Mouse (Mus musculus) neural tube, embryonic 14.5 days (tissue): Measurements from ENCODE around the gene Sergef. TPM values are rescaled to one million over a fixed set of nuclear protein-coding genes. Genes with fewer than 3 reads are reported as not detected.
"Not testable (repeated sequence)": the region's sequence is repeated elsewhere in the genome, so short reads cannot be mapped to it uniquely, and the experiment has no call there.

Source experiments
- ATAC-seq: fragments of 200-750 bp; cut with Nextera tagmentation; 2 replicates; pipeline ENCODE4 v1.8.0; 2017; ENCODE audit warnings: low read depth, mild to moderate bottlenecking, moderate TSS enrichment, moderate library complexity
- H3K27ac ChIP-seq: fragments of 300-500 bp; sonication (generic); 2 replicates; pipeline ENCODE4 v1.5.1; 2014; ENCODE audit warnings: low read depth, mild to moderate bottlenecking, control low read depth, low read length, moderate library complexity, mixed read lengths
- H3K27me3 ChIP-seq: fragments of 300-500 bp; sonication (generic); 2 replicates; pipeline ENCODE4 v1.6.1; 2014; ENCODE audit warnings: low read length; ENCODE audit not compliant: control insufficient read depth, insufficient read depth
- H3K36me3 ChIP-seq: fragments of 300-500 bp; sonication (generic); 2 replicates; pipeline ENCODE4 v1.6.1; 2014; ENCODE audit warnings: low read length, mixed read lengths; ENCODE audit not compliant: control insufficient read depth, insufficient read depth
- H3K4me1 ChIP-seq: fragments of 300-500 bp; sonication (generic); 2 replicates; pipeline ENCODE4 v1.6.1; 2014; ENCODE audit warnings: low read length; ENCODE audit not compliant: control insufficient read depth, insufficient read depth
- H3K4me2 ChIP-seq: fragments of 300-500 bp; sonication (generic); 2 replicates; pipeline ENCODE4 v1.6.1; 2014; ENCODE audit warnings: mild to moderate bottlenecking, low read depth, low read length, control low read depth
- H3K4me3 ChIP-seq: fragments of 300-500 bp; sonication (generic); 2 replicates; pipeline ENCODE4 v1.5.1; 2014; ENCODE audit warnings: low read depth, low read length, control low read depth, mixed read lengths
- H3K9ac ChIP-seq: fragments of 300-500 bp; sonication (generic); replicated peaks from 2 replicates; pipeline ENCODE4 v1.6.1; 2014; ENCODE audit warnings: low read depth, mild to moderate bottlenecking, control low read depth, low read length, mixed read lengths
- H3K9me3 ChIP-seq: fragments of 300-500 bp; sonication (generic); 2 replicates; pipeline ENCODE4 v1.6.1; 2016; ENCODE audit warnings: low read length; ENCODE audit not compliant: control insufficient read depth
- WGBS: fragments of 180-500 bp; shearing (Covaris S2); extraction: QIAGEN DNeasy Blood & Tissue Kit; methylation state at CpG from one replicate; pipeline ENCODE4 v1.1.7; 2014; 5-methylcytosine and 5-hydroxymethylcytosine counted together
- polyA plus RNA-seq: library from polyadenylated mRNA; unstranded; fragments of >200 nt; fragmentation: Nextera tagmentation; extraction: Ambion mirVana; gene quantifications from 2 replicates; pipeline ENCODE4 v1.2.1, GENCODE M21; 2014

The Sergef gene
- polyA plus RNA-seq: 35.8 and 46.3 TPM in 2 replicates

DNA sequence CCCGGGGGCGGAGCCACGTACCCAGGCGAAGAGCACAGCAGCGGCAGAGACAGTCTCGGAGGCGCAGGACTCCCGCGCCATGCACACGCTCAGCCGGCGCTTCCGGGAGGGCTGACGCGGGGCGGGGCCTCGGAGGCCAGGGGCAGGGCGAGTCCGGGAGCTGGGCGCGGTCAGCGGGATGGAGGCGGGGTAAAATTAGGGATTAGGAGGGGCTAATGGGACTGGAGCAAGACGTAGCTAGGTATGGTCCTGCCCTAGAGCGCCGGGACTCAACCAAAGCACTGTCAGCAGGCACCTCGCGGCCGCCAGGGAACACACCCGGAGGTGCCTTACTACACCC is at the start of gene Sergef:
Gene Sergef (minus strand): TSS at position 116 of the 340 bp plus-strand sequence.
- ATAC-seq: peak; percentile 95
- Histone ChIP-seq H3K4me2 (peak within 1 kb of the TSS; percentile 71), H3K36me3 (no peaks in the 10 kb centered on the region), H3K4me1 (peaks cover 9% of the 10 kb centered on the region; the same call in 1 of the 2 replicates), H3K27ac (peak within 1 kb of the TSS; percentile 77), H3K4me3 (peak within 1 kb of the TSS; percentile 62), H3K27me3 (no peaks in the 10 kb centered on the region), H3K9me3 (no peaks in the 10 kb centered on the region), H3K9ac (peak within 1 kb of the TSS; percentile 75)
- WGBS: under 1% methylated on average over 30 of the region's 30 CpGs

DNA sequence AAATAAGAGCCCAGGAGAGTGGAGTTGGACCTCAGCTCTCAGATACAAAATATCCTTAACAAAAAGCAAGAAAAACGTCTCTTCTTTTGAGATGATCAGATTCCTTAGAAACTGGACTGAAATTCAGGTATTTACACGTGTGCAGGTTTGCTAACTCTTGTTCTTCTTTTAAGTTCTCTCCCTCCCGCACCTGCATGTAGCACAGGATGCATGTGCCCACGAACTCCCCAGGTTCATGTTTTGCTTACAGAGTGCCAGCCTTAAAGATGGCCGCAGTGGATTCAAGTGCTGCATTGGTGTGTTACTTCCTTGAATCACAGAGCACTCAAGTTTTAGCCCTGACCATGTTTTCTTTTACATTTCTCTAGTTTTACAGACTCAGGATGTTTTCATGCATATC is 47.2 kb upstream of the Sergef start:
- no peaks in the 10 kb centered on the region for H3K4me1 ChIP-seq
- no peaks in the 10 kb centered on the region for H3K27me3 ChIP-seq
- H3K36me3 ChIP-seq: peaks cover 12% of the 10 kb centered on the region; the same call in 1 of the 2 replicates
- H3K4me2 ChIP-seq: no peak overlapping the region
- H3K27ac ChIP-seq: no peak overlapping the region
- no peak overlapping the region for H3K4me3 ChIP-seq
- ATAC-seq: no peak
- no peak overlapping the region for H3K9ac ChIP-seq
- 84% methylated on average over 5 of the region's 5 CpGs for WGBS
- no peaks in the 10 kb centered on the region for H3K9me3 ChIP-seq

DNA sequence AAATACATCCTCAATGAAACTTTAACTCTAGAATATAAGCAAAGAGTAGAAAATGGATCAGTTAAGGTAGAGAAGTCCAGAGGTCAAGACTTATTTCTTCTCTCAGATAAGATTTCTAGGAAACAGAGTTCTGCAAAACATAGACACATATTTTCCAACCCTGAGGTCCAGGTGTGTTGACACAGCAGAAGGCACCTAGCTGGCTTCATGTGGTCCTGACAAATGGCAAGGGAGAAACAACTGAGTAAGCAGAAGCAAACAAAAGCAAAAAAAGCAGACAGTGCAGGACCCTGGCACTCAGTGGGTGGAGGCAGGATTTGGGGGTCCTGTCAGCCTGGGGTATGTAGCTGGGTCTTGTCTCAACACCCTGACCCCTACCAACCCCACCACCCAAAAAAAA is 41.1 kb upstream of the Sergef start:
- H3K4me3 ChIP-seq: no peak overlapping the region
- no peak for ATAC-seq
- H3K4me2 ChIP-seq: no peak overlapping the region
- H3K4me1 ChIP-seq: no peaks in the 10 kb centered on the region; the same call in 1 of the 2 replicates
- H3K9me3 ChIP-seq: no peaks in the 10 kb centered on the region
- H3K9ac ChIP-seq: no peak overlapping the region
- H3K27ac ChIP-seq: no peak overlapping the region
- no peaks in the 10 kb centered on the region for H3K27me3 ChIP-seq
- no peaks in the 10 kb centered on the region for H3K36me3 ChIP-seq

DNA sequence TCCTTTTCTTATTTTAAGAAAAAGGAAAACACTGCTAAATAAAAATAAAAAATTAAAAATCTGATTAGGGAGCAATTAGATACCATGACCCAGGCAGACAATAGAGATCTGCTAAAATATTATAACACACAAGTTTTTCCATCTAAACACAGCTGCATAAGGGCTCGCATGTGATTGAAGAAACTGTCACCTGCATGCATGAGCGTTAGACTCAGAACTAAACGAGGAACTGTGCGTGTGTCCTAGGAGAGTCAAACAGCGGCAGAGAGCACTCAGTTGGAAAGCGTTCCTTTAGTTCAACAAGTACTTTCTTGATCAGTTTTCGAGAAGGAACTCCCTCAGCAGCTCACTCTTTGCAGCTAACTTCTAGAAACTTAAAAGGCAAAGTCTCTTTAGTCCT is 39.4 kb upstream of the Sergef start:
- 88% methylated on average over 7 of the region's 7 CpGs for WGBS
- H3K36me3 ChIP-seq, ATAC-seq, H3K4me1 ChIP-seq, H3K9me3 ChIP-seq, H3K27ac ChIP-seq, H3K4me2 ChIP-seq, H3K4me3 ChIP-seq, H3K9ac ChIP-seq, H3K27me3 ChIP-seq: not testable (repeated sequence)

- Histone ChIP-seq H3K4me1 (no peaks in the 10 kb centered on the region; the same call in 1 of the 2 replicates), H3K36me3 (no peaks in the 10 kb centered on the region), H3K27ac (no peak overlapping the region), H3K27me3 (no peaks in the 10 kb centered on the region), H3K4me2 (no peak overlapping the region), H3K9ac (no peak overlapping the region), H3K9me3 (no peaks in the 10 kb centered on the region), H3K4me3 (no peak overlapping the region)
- 92% methylated on average over 3 of the region's 3 CpGs for WGBS
- no peak for ATAC-seq
These were observed 38.8 kb upstream of the Sergef start for GRCm38 (mm10) chr7:46678417-46678816.

DNA sequence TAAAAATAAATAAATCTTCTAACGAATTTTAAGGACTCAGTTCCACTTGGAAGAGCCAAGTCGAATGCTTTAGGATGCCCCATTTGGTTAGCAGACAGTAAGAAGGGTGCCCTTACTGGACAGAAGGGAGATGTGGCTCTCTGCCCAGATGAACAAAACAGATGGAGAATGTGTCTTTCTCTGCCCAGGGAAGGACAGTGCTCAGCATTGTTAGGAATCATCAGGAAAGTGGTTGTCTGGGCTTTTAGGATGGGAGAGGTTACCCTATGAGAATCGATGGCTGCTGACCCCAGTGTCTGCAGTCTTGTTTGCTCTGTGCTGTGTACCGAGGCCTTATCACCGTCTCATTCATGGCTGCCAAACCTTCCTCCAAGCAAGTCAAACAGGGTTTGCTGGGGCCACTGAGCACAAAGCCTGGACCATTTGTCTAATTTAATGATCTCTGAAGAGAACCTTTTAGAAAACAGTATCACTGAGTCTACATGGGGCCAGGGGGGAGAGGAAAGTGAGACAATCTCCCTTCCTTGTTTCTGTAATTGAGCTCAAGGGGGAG is 37.3 kb upstream of the Sergef start:
- ATAC-seq: no peak; the same call in 1 of the 2 replicates
- H3K4me3 ChIP-seq: no peak overlapping the region
- H3K9me3 ChIP-seq: no peaks in the 10 kb centered on the region
- WGBS: 54% methylated on average over 5 of the region's 5 CpGs
- no peaks in the 10 kb centered on the region; the same call in 1 of the 2 replicates for H3K4me1 ChIP-seq
- H3K9ac ChIP-seq: no peak overlapping the region
- H3K27me3 ChIP-seq: no peaks in the 10 kb centered on the region
- no peaks in the 10 kb centered on the region for H3K36me3 ChIP-seq
- no peak overlapping the region for H3K27ac ChIP-seq
- H3K4me2 ChIP-seq: no peak overlapping the region

DNA sequence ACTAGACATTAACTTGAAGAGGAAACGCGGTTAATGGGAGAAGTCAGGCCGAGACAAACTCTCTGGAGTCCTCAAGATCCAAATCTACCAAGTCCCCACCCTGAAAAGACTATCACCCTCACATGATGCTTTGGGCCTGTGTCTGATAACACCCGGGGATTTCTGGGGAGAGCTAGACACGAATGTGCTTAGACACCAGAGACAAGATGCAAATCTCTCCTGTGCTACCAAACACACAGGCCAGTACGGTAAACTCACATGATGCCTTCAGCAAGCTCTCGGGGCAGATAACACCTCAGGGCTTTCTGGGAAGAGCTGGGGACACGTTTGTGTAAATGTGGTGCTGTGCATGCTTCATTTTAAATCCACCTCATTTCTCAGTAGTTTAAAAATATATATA is 36.3 kb upstream of the Sergef start:
- Histone ChIP-seq H3K4me3 (no peak overlapping the region), H3K27me3 (no peaks in the 10 kb centered on the region), H3K36me3 (no peaks in the 10 kb centered on the region), H3K27ac (no peak overlapping the region), H3K4me2 (no peak overlapping the region), H3K9me3 (no peaks in the 10 kb centered on the region), H3K9ac (no peak overlapping the region), H3K4me1 (no peaks in the 10 kb centered on the region; the same call in 1 of the 2 replicates)
- WGBS: 90% methylated on average over 8 of the region's 8 CpGs
- no peak for ATAC-seq

GRCm38 (mm10) chr7:46675061-46675460 is 35.5 kb upstream of the Sergef start:
- Histone ChIP-seq H3K4me3 (no peak overlapping the region), H3K4me2 (no peak overlapping the region), H3K9ac (no peak overlapping the region), H3K27ac (no peak overlapping the region), H3K4me1 (no peaks in the 10 kb centered on the region; the same call in 1 of the 2 replicates), H3K27me3 (no peaks in the 10 kb centered on the region), H3K9me3 (no peaks in the 10 kb centered on the region), H3K36me3 (no peaks in the 10 kb centered on the region)
- ATAC-seq: no peak
- 92% methylated on average over 7 of the region's 7 CpGs for WGBS

GRCm38 (mm10) chr7:46672160-46672672 is 32.6 kb upstream of the Sergef start, which contains the start of gene Tph1:
TSS of gene Tph1 (minus strand) at chr7:46672537.
- Histone ChIP-seq H3K27me3 (no peaks in the 10 kb centered on the region), H3K9ac (no peak within 1 kb of the TSS), H3K36me3 (no peaks in the 10 kb centered on the region), H3K4me2 (no peak within 1 kb of the TSS), H3K27ac (no peak within 1 kb of the TSS), H3K9me3 (no peaks in the 10 kb centered on the region), H3K4me3 (no peak within 1 kb of the TSS), H3K4me1 (no peaks in the 10 kb centered on the region; the same call in 1 of the 2 replicates)
- ATAC-seq: no peak
- WGBS: 62% methylated on average over 10 of the region's 10 CpGs
